Mouse (Mus musculus) embryo, embryonic 9.5 days (tissue): ENCODE measurements around the gene Pip5kl1.

ENCODE experiments used
- DNase-seq: peaks from one replicate; pipeline ENCODE4 v3.0.0-alpha.2; 2017; ENCODE audit errors: extremely low spot score

Gene Pip5kl1

GRCm38 (mm10) chr2:32574497-32574896 is at the start of gene Pip5kl1:
Pip5kl1 (plus strand) TSS chr2:32574797.
- no peak for DNase-seq

- no peak for DNase-seq
These were observed 48.8 kb upstream of the Pip5kl1 start for GRCm38 (mm10) chr2:32525816-32526215.

- no peak for DNase-seq
These were observed 47.1 kb upstream of the Pip5kl1 start for GRCm38 (mm10) chr2:32527468-32527966.

DNA sequence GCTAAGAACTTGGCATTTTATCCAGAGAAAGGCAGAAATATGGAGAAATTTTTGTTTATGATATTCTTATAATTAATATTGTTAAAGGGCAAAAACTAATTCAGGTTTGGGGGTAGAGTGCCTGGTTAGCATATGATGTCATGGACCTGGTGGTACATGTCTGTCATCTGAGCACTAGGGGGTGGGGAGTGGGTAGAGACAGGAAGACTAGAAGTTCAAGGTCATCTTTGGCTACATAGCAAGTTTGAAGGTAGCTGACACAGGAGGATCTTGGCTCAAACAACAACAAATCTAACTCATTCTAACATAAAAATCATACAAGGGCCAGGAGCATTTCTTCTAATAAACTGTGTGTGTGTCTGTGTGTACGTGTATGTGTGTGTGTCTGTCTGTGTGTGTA is 46.3 kb upstream of the Pip5kl1 start:
- no peak for DNase-seq

GRCm38 (mm10) chr2:32530479-32530878 is 44.1 kb upstream of the Pip5kl1 start:
- no peak for DNase-seq

GRCm38 (mm10) chr2:32533163-32533562 is 41.4 kb upstream of the Pip5kl1 start:
- no peak for DNase-seq

GRCm38 (mm10) chr2:32534061-32534732 is 40.4 kb upstream of the Pip5kl1 start:
- DNase-seq = peak; percentile 71

GRCm38 (mm10) chr2:32534733-32535471 is 39.7 kb upstream of the Pip5kl1 start, which contains the start of gene Fam102a:
Fam102a (plus strand) TSS chr2:32535332.
- peak; percentile 99 for DNase-seq

DNA sequence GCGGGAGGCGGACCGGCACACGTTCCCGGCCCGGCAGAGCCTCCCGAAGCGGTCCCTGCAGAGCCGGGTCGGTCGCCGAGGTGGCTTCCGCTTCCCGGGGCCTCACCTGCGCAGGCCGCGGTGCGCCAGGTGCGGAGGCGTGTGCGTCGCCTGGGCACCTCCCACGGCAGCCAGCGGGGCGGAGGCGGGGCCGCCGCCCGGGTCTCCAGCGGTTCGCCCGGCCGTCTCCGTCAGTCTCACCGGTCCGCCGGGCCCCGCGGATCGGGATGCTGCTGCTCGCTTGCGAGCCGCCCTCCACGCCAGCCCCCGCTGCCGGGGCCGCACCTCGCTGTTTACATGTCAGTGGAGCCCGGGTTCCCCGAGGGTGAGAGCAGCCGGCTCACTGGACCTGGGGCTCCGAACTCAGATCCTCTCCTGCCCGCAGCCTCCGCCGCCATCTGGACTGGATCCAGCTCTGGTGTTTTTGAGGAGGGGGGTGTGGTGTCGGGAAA is 39.1 kb upstream of the Pip5kl1 start:
- DNase-seq = peak; percentile 58

DNA sequence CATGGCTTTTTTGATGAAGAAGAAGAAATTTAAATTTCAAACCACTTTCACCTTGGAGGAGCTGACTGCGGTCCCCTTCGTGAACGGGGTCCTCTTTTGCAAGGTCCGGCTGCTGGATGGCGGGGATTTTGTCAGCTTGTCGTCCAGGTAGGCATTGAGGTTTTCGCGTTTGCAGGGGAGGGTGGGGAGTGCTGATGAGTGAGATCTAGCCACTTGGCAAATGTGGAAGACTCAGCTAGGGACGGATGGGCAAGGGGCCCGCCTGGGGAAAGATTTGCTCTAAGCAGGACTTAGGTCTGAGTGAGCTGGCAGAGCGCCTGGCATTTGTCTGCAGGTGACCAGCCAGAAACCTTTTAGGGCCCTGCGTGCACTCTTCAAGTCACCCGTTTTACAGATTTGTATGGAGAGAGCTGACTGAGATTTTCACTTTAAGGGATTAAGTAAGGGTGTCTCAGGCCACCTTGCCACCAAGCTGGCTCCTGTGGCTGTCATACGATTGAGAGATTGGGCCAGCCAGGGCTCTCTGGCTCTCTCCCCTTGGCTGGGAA is 38.4 kb upstream of the Pip5kl1 start:
- peak; percentile 22 for DNase-seq

GRCm38 (mm10) chr2:32536634-32537359 is 37.8 kb upstream of the Pip5kl1 start:
- peak; percentile 38 for DNase-seq

- peak; percentile 27 for DNase-seq
These were observed 37.2 kb upstream of the Pip5kl1 start for GRCm38 (mm10) chr2:32537360-32537905.

GRCm38 (mm10) chr2:32537941-32538340 is 36.7 kb upstream of the Pip5kl1 start:
- no peak for DNase-seq

DNA sequence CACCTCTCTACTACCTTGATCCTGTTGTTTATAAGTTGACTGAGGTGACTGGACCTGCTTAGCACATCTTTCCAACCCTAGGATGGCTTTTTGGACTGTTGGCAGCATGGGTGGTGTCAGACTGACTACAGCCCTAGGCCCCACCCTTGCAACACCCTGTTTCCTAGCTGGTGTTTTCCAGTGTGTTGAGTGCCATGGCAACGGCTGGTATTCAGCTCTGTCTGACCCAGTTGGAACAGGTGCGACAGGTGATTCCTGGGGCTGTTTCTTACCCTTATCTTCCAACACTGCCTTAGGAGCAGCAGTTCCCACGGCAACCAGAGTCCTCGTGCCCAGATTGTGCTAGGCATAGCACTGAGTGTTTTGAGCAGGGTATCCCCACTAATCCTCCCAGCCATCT is 36.1 kb upstream of the Pip5kl1 start:
- no peak for DNase-seq

- no peak for DNase-seq
These were observed 35.1 kb upstream of the Pip5kl1 start for GRCm38 (mm10) chr2:32539452-32539981.

DNA sequence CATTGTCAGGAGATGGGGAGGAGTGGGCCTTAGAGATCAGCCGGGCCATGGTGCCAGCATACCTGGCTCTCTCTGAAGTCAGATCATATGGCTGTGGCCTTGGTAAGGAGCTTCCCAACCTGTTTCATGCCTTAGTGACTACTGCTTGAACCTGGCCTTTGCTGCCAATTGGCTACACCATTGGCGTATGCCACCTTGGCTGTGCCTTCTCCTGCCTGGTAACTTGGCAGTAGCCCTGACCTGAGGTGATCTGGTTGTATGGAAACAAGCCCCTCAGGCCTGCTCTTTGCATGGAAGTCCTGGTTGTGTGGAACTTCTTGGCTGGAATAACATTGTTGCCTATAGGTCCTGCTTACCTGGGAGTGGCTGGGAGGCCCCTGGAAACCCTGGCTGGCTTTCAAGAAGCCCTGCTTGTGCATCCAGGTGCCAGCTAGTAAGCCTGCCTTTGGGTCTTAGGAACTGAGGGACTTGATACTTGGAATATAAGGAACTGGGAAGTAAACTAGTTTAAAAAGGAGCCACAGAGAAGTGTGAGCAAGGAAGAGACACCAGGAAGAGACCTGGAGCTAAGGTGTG is 33.2 kb upstream of the Pip5kl1 start:
- DNase-seq = no peak

DNA sequence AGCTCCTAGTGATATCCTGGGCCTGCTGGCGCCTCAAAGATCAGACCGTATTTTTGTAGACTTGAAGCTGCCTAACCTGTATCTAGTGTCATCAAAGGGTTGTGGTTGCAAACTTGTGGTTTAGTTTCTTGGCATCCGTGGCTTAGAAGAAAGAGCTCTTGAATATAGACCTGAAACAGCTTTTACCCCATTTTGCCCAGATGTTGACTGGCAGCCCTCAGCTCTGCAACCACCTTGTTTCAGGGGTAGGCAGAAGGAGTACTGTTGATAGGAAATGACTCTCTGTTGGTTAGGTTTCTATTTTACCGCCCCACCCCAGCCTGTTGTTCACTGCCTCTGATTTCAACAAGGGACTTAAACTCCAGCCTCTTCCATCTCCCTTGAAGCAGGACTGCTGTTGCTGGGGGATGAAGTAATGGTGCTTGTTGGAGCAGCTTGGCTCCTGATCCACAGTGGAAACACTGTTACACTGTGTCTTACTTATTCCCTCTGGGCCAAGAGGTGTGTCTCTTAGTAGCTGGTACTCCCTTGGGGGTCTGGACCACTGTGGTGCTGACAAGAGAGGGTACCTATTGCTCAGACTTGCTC is 32.5 kb upstream of the Pip5kl1 start:
- DNase-seq = no peak

GRCm38 (mm10) chr2:32543031-32543449 is 31.6 kb upstream of the Pip5kl1 start:
- no peak for DNase-seq

DNA sequence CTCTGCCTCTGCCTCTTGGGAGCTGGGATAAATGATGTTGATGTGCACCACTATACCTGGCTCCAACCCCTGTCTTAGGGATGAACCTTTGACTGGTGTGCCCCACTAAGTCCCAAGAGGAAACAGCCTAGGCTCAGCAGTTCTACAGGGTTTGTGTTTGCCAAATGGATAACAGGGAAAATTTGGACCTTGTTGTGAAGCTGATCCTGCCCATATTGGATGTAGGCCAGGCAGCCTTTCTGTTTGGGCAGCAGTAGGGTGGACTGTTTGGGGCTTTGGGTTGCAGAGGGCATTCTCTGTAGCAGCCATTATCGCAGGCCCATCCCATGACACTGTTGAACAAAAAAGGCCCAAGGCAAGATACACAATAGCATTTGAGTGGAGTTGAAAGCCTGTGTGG is 27.6 kb upstream of the Pip5kl1 start:
- DNase-seq = no peak

- no peak for DNase-seq
These were observed 27.2 kb upstream of the Pip5kl1 start for GRCm38 (mm10) chr2:32547380-32547779.
